Mouse (Mus musculus) liver, embryonic 14.5 days (tissue): ENCODE results near the gene Il10rb.

Experiments
- CTCF ChIP-seq: IDR thresholded peaks from 2 replicates; pipeline ENCODE4 v1.5.1; 2016; ENCODE audit warnings: antibody characterized with exemption, low read depth, control low read depth
- EP300 ChIP-seq: IDR thresholded peaks from 2 replicates; pipeline ENCODE4 v1.6.1; 2016; ENCODE audit warnings: antibody characterized with exemption, low read depth

- TF ChIP-seq CTCF (no peak), EP300 (no peak)
These were observed 4.3 kb upstream of the Il10rb start for GRCm38 (mm10) chr16:91401569-91402165.
